Mouse (Mus musculus): Measurements from ENCODE around the gene Wnt7b. TPM values are rescaled to one million over a fixed set of nuclear protein-coding genes. Genes with fewer than 3 reads are reported as not detected.
A peak's percentile ranks its signal among the peaks of the same experiment; 100 is the strongest.

The Wnt7b gene
- total RNA-seq, 2 experiments from 2014 or later, result 33.8 to 35.5 TPM

DNA sequence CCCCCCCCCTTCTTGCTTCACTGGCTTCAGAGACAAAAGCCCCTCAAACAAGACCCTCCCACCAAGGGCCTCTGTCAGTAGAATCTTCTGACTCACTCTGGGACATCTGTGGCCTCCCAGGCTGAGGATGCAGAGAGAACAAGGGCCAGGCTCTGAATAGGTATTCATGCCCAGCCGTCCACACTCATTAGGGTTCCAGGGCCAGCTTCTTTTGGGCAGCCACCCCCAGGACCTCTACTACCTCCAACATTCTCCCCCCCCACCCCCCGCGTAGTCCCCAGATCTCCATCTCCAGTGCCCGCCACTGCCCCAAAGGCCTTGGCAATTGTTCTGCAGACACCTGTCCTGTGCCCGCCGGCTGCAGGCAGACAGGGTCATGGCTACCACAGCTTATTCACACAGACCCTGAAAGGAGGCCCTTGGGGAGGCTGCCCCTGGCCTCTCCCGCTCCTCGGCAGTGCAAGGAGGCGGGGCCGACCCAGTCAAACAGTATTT lies 84.2 kb downstream of the Wnt7b start:
- intact Hi-C loops (cut with DNase I), result no loop called here
- Histone ChIP-seq H3K27ac (no peak overlapping the region), H3K4me3 (no peak overlapping the region)
- DNase-seq (ENCODE audit: extremely low spot score in 1 of 2, low spot score in 2 of 2), result no peak
- TF ChIP-seq CTCF (IDR thresholded peaks at IDR 0.05), result no peak

DNA sequence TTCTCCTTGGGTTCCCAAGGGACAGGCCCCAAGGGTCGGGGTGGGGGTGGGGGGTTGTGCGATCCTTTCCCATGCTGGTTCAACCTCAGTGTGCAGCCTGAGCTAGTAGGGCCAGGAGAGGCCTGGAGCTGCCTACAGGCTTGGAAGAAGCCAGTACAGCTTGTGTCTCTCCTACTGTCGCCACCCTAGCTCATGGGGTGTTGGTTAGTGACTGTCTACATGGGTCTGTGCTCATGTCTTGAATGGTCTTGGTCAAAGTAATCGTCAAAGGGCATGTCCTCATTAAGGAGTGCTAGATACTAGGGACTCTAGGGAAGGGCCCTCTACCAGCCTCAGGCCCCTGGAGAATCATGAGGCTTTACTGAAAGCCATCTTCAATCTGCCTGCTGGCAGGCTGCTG lies 84.7 kb downstream of the Wnt7b start:
- Histone ChIP-seq H3K27ac (no peak overlapping the region), H3K4me3 (no peak overlapping the region)
- no peak for DNase-seq (ENCODE audit: extremely low spot score in 1 of 2, low spot score in 2 of 2)
- no peak for TF ChIP-seq CTCF (IDR thresholded peaks at IDR 0.05)
- intact Hi-C loops (cut with DNase I), result no loop called here

DNA sequence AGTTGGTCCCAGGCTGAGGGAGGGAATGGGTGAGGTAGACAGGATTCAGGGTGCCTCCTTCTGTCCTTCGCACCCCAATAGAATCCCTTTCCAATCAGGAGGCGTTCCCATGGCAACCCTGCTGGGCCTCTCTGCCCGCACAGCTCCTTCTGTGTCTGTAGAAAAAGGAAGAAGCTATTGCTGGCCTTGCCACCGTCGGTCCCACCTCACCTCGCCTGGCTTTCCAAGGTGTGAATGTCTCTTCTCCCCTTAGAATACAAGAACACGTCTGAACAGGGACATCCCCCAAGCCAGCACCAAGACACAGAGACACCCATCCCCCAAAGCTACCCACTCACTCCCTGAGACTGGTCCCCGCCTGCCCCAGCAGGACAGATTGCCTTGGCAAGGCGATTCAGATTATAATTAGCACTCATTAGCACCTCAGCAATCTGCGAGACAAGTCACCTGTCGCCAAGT lies 88.1 kb downstream of the Wnt7b start:
- TF ChIP-seq CTCF (IDR thresholded peaks at IDR 0.05), result no peak
- peak; percentile 65 to 68 for DNase-seq (ENCODE audit: extremely low spot score in 1 of 2, low spot score in 2 of 2)
- intact Hi-C loops (cut with DNase I), result loop anchor here (1.0 kb wide), 1 partner anchor 91 kb away; no protein-coding TSS in a partner anchor
- Histone ChIP-seq H3K4me3 (no peak overlapping the region), H3K27ac (peak overlapping the region; percentile 62)

DNA sequence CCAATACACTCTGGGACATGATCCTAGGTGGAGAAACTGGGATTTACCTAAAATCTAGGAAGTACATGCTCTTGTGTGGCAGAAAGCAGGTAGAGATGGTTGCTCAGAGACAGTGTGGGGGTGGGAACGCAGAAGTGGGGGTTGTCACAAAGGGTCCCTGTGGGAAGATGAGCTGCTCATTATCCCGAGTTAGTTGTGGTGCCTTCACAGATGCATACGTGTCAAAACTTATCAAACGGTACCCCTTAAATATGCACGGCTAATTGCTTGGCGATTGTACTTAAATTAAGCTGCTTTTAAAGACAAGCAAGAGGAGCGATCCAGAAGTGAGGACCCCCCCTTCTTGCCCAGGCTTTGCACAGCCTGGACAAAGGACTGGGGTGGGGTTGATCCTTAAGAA lies 92.5 kb downstream of the Wnt7b start:
- no peak for TF ChIP-seq CTCF (IDR thresholded peaks at IDR 0.05)
- no peak overlapping the region for H3K27ac ChIP-seq
- no peak overlapping the region for H3K4me3 ChIP-seq
- no peak for DNase-seq (ENCODE audit: extremely low spot score in 1 of 2, low spot score in 2 of 2)
- intact Hi-C loops (cut with DNase I), result no loop called here

DNA sequence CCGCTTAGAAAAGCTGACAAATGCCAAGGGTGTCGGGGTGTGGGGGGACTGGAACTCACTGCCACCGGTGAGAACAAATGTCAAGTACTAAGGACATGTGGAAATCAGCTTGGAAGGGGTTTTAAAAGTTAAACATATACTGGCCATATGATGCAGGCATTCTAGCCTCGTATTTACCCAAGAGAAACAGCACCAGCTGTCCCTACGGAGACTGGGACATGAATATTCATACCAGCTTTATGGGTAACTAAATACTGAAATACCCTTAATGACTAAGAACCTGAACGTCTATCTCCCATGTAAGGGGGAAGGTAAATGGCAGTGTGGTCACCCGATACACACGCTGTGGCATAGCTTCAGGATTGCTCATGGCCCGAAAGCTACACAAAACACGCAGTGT lies 93.4 kb downstream of the Wnt7b start:
- no peak overlapping the region for H3K27ac ChIP-seq
- no peak for DNase-seq (ENCODE audit: extremely low spot score in 1 of 2, low spot score in 2 of 2)
- TF ChIP-seq CTCF (IDR thresholded peaks at IDR 0.05), result no peak
- intact Hi-C loops (cut with DNase I), result no loop called here
- no peak overlapping the region for H3K4me3 ChIP-seq

Other genes with a start within 250 kb of the Wnt7b start
- 100 to 1,000 TPM; 238 to 262 TPM for gene Atxn10, start 246.2 kb downstream of the Wnt7b start, total RNA-seq (2021)
- not detected for gene 7530416G11Rik, start 79.2 kb downstream of the Wnt7b start, total RNA-seq (2021)
- 1 to 10 TPM; 3.6 TPM for gene Ppara, start 152.5 kb upstream of the Wnt7b start, total RNA-seq (2021)
- 10 to 100 TPM; 21.1 to 21.3 TPM for gene Cdpf1, start 229.2 kb upstream of the Wnt7b start, total RNA-seq (2021)
- gene Pkdrej, start 239.3 kb upstream of the Wnt7b start, total RNA-seq (2021), result 1 to 10 TPM in 1 of 2 experiments, under 1 TPM in 1; 0.82 to 1.2 TPM
- gene Ttc38, start 249.8 kb upstream of the Wnt7b start, total RNA-seq (2021), result 1 to 10 TPM; 5.0 to 5.2 TPM